In the genomic region with DNA sequence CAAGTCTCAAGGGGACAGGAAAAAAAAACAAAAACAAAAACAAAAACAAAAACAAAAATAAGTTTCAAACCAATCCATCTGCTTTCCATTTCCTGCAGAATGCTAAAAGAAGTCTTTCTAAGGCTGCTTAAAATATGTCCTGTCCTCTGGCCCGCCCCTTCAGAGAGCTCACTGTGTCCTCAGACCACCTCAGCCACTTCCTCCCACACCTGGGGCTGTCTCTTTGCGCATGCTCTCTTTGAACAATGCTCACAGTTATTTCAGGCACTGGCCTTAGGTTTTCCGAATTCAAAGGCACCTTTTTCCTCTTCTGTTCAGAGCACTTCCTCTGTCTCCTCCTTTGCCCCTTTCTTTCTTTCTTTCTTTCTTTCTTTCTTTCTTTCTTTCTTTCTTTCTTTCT, we compare ENCODE assay signal across 13 mouse cellular contexts.
DNase-seq lines count a peak whose midpoint lies in the region; ATAC-seq and TF ChIP-seq lines count a peak whose summit lies in the region.
"Had no signal": no experiment of that assay in that cellular context is flagged by ENCODE, and none has a peak within 500 bp of the region (broad histone marks: within the 10 kb centered on the region; RNA-seq: fewer than 3 reads in every experiment).

No protein-coding gene starts in this region.

- H3K4me2 ChIP-seq in intestine, embryonic 14.5 days (ENCODE audit: low read length) = no peak overlapping the region
- no peak overlapping the region for H3K4me2 ChIP-seq in intestine, postnatal 0 days (replicated peaks; ENCODE audit: low read depth)
- no peak overlapping the region for H3K4me2 ChIP-seq in midbrain, embryonic 16.5 days (ENCODE audit: low read length)
- H3K4me2 ChIP-seq: midbrain, embryonic 15.5 days had no signal

- peaks cover 9% of the 10 kb centered on the region; the same call in 1 of the 2 replicates for H3K4me1 ChIP-seq in intestine, embryonic 14.5 days (replicated peaks; ENCODE audit: control insufficient read depth, insufficient read depth, low read length)
- 0 out of 2 replicates have a peak, but pooled peaks cover 5% of the 10 kb centered on the region for H3K4me1 ChIP-seq in intestine, postnatal 0 days (replicated peaks; ENCODE audit: control insufficient read depth, insufficient read depth, low read length)
- H3K4me1 ChIP-seq in midbrain, embryonic 16.5 days (ENCODE audit: control insufficient read depth, insufficient read depth, low read length) = no peaks in the 10 kb centered on the region

- H3K27ac ChIP-seq in intestine, embryonic 14.5 days (ENCODE audit: low read depth) = 0 out of 2 replicates have a peak overlapping the region, but pooled peaks have one; percentile 57
- no peak overlapping the region for H3K27ac ChIP-seq in intestine, postnatal 0 days (ENCODE audit: low read depth, low read length)
- H3K27ac ChIP-seq in midbrain, embryonic 16.5 days (ENCODE audit: low read length) = no peak overlapping the region
- H3K27ac ChIP-seq: left cerebral cortex, adult 2 months; midbrain, embryonic 15.5 days had no signal

- H3K36me3 ChIP-seq in intestine, embryonic 14.5 days (ENCODE audit: control insufficient read depth, insufficient read depth, low read length) = no peaks in the 10 kb centered on the region
- H3K36me3 ChIP-seq in intestine, postnatal 0 days (ENCODE audit: control insufficient read depth, insufficient read depth) = no peaks in the 10 kb centered on the region
- no peaks in the 10 kb centered on the region for H3K36me3 ChIP-seq in midbrain, embryonic 16.5 days (ENCODE audit: control insufficient read depth, insufficient read depth, low read length)
- H3K36me3 ChIP-seq: midbrain, embryonic 15.5 days had no signal

- no peak overlapping the region for H3K9ac ChIP-seq in intestine, embryonic 14.5 days (ENCODE audit: low read length)
- H3K9ac ChIP-seq in intestine, postnatal 0 days (ENCODE audit: low read depth, low read length) = no peak overlapping the region
- no peak overlapping the region for H3K9ac ChIP-seq in midbrain, embryonic 16.5 days (ENCODE audit: low read depth, low read length)
- H3K9ac ChIP-seq: midbrain, embryonic 15.5 days had no signal

- no peak overlapping the region for H3K4me3 ChIP-seq in intestine, embryonic 14.5 days (ENCODE audit: low read depth, low read length)
- no peak overlapping the region for H3K4me3 ChIP-seq in intestine, postnatal 0 days (ENCODE audit: low read depth, low read length)
- no peak overlapping the region for H3K4me3 ChIP-seq in midbrain, embryonic 16.5 days (ENCODE audit: low read depth, low read length)
- H3K4me3 ChIP-seq: left cerebral cortex, adult 2 months; midbrain, embryonic 15.5 days had no signal

- DNase-seq in intestine, embryonic 14.5 days (ENCODE audit: low spot score) = no peak
- DNase-seq in CD4-positive helper T cell, adult 2 months (ENCODE audit: low read depth, low spot score) = peak; percentile 40
- peak; percentile 24 for DNase-seq in c-Kit-positive CD71-negative TER-119-negative erythroid progenitor cells, embryonic 14.5 days (ENCODE audit: low read depth)
- peak; percentile 11 for DNase-seq in skeletal muscle tissue, adult 2 months (ENCODE audit: low read depth, low spot score)
- no peak for DNase-seq in gastrocnemius, postnatal 4 days (ENCODE audit: low spot score in 2 of 2)
- DNase-seq in urinary bladder, postnatal 14 days (ENCODE audit: low spot score) = no peak
- DNase-seq: adrenal gland, postnatal 25 days; cerebellum, postnatal 36 days; lung, adult 2 months had no signal

- no peaks in the 10 kb centered on the region for H3K9me3 ChIP-seq in intestine, embryonic 14.5 days (ENCODE audit: control insufficient read depth, low read length)
- H3K9me3 ChIP-seq in intestine, postnatal 0 days (ENCODE audit: control insufficient read depth) = no peaks in the 10 kb centered on the region
- no peaks in the 10 kb centered on the region for H3K9me3 ChIP-seq in midbrain, embryonic 16.5 days (replicated peaks; ENCODE audit: control insufficient read depth, low read length, poor library complexity, severe bottlenecking)
- H3K9me3 ChIP-seq: midbrain, embryonic 15.5 days had no signal

- ATAC-seq in intestine, embryonic 14.5 days (replicated peaks; ENCODE audit: low FRiP score, low TSS enrichment, low read depth) = no peak
- no peak for ATAC-seq in intestine, postnatal 0 days
- no peak for ATAC-seq in midbrain, embryonic 16.5 days
- ATAC-seq: midbrain, embryonic 15.5 days had no signal

- TF ChIP-seq CTCF in intestine, postnatal 0 days (IDR thresholded peaks at IDR 0.05; ENCODE audit: low read depth) = no peak

- no peaks in the 10 kb centered on the region for H3K27me3 ChIP-seq in intestine, embryonic 14.5 days (replicated peaks; ENCODE audit: control insufficient read depth, insufficient read depth, low read length)
- H3K27me3 ChIP-seq in intestine, postnatal 0 days (replicated peaks; ENCODE audit: control insufficient read depth, insufficient read depth, low read length) = 0 out of 2 replicates have a peak, but pooled peaks cover 4% of the 10 kb centered on the region
- no peaks in the 10 kb centered on the region for H3K27me3 ChIP-seq in midbrain, embryonic 16.5 days (ENCODE audit: control insufficient read depth, insufficient read depth, low read depth, low read length)
- H3K27me3 ChIP-seq: midbrain, embryonic 15.5 days had no signal

- WGBS in intestine, embryonic 14.5 days = 52% methylated on average over 3 of the region's 3 CpGs
- 60% methylated on average over 3 of the region's 3 CpGs for WGBS in intestine, postnatal 0 days
- WGBS in midbrain, embryonic 16.5 days = 79% methylated on average over 3 of the region's 3 CpGs

Comparison
In these comparisons a context has a peak if more than half of its experiments do, and no peak if none do; other contexts are left out.
1. DNase-seq: peak in CD4-positive helper T cell, adult 2 months (single experiment), c-Kit-positive CD71-negative TER-119-negative erythroid progenitor cells, embryonic 14.5 days (single experiment) and skeletal muscle tissue, adult 2 months (single experiment); none in intestine, embryonic 14.5 days (single experiment), gastrocnemius, postnatal 4 days (0 of 2) and urinary bladder, postnatal 14 days (single experiment).